Mouse (Mus musculus) embryonic fibroblast, embryonic 13.5 days (primary cell): ENCODE measurements at regions not wholly inside any gene's neighbourhood (a gene's known extent, or its start where the extent isn't known, plus 50 kb on each side); places are given as distances from the start of the nearest gene placed in this dataset.

Experiments
- H3K27ac ChIP-seq: 2 replicates; pipeline ENCODE4 v1.5.1; 2012; ENCODE audit warnings: low read length, control low read depth, inconsistent platforms; ENCODE audit not compliant: insufficient read depth
- H3K4me1 ChIP-seq: 2 replicates; pipeline ENCODE4 v1.6.1; 2011; ENCODE audit warnings: low read length; ENCODE audit not compliant: control insufficient read depth, insufficient read depth
- H3K4me3 ChIP-seq: 2 replicates; pipeline ENCODE4 v1.5.1; 2011; ENCODE audit warnings: mild to moderate bottlenecking, control low read depth, low read length; ENCODE audit not compliant: insufficient read depth
- CTCF ChIP-seq: IDR thresholded peaks from 2 replicates; pipeline ENCODE4 v1.5.1; 2011; ENCODE audit warnings: mild to moderate bottlenecking, control low read depth, low read length, moderate library complexity, borderline replicate concordance; ENCODE audit not compliant: insufficient read depth
- POLR2A ChIP-seq: IDR thresholded peaks from 2 replicates; pipeline ENCODE4 v1.6.1; 2011; ENCODE audit warnings: low read depth, mild to moderate bottlenecking, control low read depth, low read length, moderate library complexity

DNA sequence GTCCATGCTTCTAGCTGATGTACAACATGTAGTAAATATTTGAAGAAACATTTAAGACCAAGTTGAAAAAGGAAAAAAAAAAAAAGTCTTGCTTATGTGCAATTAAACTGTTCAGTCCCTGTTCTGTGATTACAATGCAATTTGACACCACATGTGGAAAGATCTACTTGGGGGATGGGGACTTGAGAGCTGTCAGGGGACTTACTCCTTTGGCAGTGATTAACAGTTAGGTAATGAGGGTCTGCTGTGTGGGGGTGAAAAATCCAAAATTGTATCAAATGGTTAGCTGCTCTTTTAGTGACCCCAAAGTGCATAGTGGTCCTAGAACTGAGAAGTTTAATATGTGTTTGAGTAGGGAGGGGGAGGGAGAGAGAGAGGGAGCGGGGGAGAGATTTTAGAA lies 259.0 kb upstream of the Rspo3 start:
- Histone ChIP-seq H3K4me3 (no peak overlapping the region), H3K4me1 (no peaks in the 10 kb centered on the region), H3K27ac (no peak overlapping the region)
- no peak for TF ChIP-seq POLR2A
- no peak for TF ChIP-seq CTCF

- TF ChIP-seq POLR2A (no peak), CTCF (no peak)
- Histone ChIP-seq H3K4me3 (no peak overlapping the region), H3K4me1 (no peaks in the 10 kb centered on the region)
Observed at GRCm38 (mm10) chr10:29786220-29786810, 250.6 kb upstream of the Rspo3 start.

GRCm38 (mm10) chr10:29736677-29737076 lies 201.0 kb upstream of the Rspo3 start:
- Histone ChIP-seq H3K4me3 (no peak overlapping the region), H3K27ac (no peak overlapping the region), H3K4me1 (no peaks in the 10 kb centered on the region)
- no peak for TF ChIP-seq POLR2A
- no peak for TF ChIP-seq CTCF

More at GRCm38 (mm10) chr10:29786220-29786810, 250.6 kb upstream of the Rspo3 start:
- no peak overlapping the region for H3K27ac ChIP-seq

DNA sequence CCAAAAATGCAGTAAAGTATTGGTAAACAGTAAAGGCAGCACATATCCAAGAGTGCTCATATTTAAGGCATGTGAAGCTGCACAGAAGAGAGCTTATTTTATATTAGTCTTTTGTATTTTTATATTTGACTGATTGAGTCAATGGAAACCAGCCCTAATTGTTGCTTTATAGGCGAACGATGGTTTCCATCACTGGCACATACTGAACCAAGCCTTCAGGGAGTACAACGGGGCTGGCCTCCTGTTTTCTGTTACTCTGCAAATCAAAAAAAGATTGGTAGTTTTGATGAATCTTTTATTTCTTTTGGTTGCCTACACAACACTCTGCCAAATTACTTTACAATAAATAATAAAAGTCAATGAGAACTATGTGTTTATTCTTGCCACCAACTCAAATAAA lies 189.7 kb upstream of the Rspo3 start:
- Histone ChIP-seq H3K27ac (no peak overlapping the region), H3K4me3 (no peak overlapping the region), H3K4me1 (no peaks in the 10 kb centered on the region)
- TF ChIP-seq POLR2A (no peak), CTCF (no peak)

DNA sequence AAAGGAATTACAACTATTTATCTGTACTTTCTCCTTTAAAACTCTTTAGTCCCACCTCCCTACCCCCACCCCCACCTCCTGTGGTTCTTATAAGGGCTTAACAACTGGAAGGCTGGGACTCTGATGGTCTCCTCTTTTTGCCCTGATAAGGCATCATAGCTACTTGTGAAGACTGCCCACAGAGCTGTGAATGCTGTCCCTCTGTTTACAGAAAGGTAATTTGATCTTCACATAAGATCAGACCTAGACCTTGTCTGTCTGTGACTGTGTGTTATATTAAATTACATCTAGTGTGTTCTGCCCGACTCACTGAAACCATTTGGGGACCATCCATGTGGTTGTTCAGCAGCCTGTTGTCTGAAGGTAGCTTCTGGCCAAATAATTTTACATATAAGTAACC lies 175.3 kb upstream of the Rspo3 start:
- TF ChIP-seq POLR2A (no peak), CTCF (no peak)
- H3K4me1 ChIP-seq, result peaks cover 3% of the 10 kb centered on the region; the same call in 1 of the 2 replicates
- no peak overlapping the region for H3K4me3 ChIP-seq
- no peak overlapping the region for H3K27ac ChIP-seq

GRCm38 (mm10) chr10:29708653-29709052 lies 173.0 kb upstream of the Rspo3 start:
- TF ChIP-seq POLR2A, result no peak

DNA sequence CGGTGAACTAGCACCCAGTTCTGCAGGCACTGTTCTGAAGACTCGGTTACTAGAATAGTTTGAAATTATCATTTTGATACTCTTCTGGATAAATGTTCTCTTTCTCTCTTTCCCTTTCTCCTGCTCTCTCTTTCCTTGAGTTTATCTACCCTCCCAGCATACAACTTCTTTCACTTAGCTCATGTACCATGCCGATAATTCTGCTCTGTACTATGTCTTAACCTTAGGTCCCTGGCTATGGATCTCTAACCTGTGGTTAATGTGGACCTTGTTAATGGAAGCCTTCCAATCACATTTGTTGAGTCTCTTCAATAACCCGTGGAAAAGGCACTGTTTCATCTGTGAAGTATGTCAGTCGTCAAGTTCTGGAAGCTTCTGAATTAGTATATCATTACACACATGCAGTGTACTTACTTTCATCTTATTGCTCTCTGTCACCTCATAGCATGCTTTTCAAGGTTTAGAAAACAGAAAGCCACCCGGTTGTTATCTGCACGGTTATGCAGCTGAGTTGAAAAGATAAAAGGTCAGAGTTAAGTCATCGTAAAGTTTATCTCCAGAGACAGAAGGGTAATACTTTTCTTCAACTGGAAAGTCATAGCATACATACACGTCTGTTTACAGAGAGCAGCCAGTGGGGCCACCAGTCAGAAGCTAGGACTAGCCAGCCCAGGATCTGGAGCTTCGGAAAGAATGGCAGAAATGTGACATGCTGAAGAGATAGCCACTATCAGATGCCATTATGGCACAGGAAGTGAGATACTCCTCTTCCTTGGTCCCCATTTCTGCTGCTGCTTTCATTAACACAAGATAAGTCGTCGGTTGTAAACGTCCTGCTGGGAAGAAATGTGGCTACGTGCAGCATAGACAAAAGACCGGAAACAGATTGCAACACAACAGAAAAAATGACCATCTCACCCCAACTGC lies 157.6 kb upstream of the Rspo3 start:
- no peak overlapping the region for H3K4me3 ChIP-seq
- no peak for TF ChIP-seq POLR2A
- TF ChIP-seq CTCF, result no peak
- no peak overlapping the region for H3K27ac ChIP-seq
- H3K4me1 ChIP-seq, result no peaks in the 10 kb centered on the region

More at GRCm38 (mm10) chr10:29708653-29709052, 173.0 kb upstream of the Rspo3 start:
- peak overlapping the region; percentile 78 for H3K27ac ChIP-seq
- peaks cover 3% of the 10 kb centered on the region; the same call in 1 of the 2 replicates for H3K4me1 ChIP-seq
- H3K4me3 ChIP-seq, result no peak overlapping the region

DNA sequence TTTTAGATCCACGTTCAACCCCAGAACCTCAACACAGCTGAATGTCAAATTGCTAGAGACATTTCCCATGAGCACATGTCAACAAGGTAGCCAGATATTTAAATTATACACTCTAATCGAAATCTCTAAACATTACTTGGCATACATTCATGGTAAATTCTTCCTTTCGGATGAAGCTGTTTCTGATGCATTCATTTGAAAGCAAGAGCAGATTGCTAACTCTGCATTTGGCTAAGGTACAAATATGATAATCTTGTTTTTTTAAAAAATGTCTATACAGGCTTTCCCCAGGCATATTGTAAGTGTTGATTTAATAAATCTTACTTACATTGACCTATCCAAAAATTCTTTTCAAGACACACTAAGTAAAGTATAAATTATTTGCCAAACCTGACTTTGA lies 153.9 kb upstream of the Rspo3 start:
- TF ChIP-seq POLR2A (no peak), CTCF (no peak)
- H3K27ac ChIP-seq, result no peak overlapping the region
- H3K4me3 ChIP-seq, result no peak overlapping the region
- no peaks in the 10 kb centered on the region for H3K4me1 ChIP-seq

GRCm38 (mm10) chr10:29686982-29687381 lies 151.3 kb upstream of the Rspo3 start:
- Histone ChIP-seq H3K4me1 (no peaks in the 10 kb centered on the region), H3K27ac (no peak overlapping the region), H3K4me3 (no peak overlapping the region)
- TF ChIP-seq POLR2A (no peak), CTCF (no peak)

DNA sequence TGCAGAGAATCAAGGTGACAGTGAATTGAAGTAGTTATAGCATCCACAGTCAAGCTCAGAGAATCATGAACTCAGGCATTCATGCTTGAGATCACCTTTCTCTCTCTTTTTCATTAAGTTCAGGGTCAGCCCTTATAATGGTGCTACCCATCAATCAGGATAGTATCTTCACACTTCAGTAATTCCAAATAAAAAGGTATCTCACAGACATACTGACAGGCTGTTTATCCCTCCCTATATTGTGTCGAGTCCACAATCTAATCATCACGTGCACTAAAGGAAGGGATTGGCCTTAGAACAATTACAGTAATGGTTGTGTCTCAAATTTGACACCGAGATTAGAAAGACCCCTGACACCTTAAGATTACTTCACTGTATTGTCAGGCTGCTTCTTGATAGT lies 138.7 kb upstream of the Rspo3 start:
- Histone ChIP-seq H3K4me1 (no peaks in the 10 kb centered on the region), H3K4me3 (no peak overlapping the region), H3K27ac (no peak overlapping the region)
- TF ChIP-seq CTCF (no peak), POLR2A (no peak)
